Comparison of ENCODE assay signal across 11 mouse cellular contexts in the genomic region with DNA sequence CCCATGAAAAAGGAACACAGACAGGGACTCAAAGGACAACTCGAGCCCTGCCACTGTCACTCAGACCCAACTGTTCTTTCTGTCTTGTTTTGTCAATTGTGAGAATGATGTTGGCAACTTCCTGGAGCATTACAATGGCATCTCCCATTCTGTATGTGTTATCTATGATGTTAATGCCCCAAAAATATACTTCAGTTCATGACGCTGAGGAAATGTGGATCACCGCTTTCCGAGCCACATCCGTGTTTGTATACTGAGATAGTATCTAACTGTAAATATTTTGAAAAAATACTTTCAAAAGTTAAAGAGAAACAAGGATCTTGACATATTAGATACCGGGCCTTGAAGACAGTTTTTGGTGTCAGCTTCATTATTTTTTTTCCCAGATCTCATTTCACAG. TPM values are rescaled to one million over a fixed set of nuclear protein-coding genes. Genes with fewer than 3 reads are reported as not detected.
DNase-seq lines count a peak whose midpoint lies in the region; ATAC-seq lines count a peak whose summit lies in the region.
"Had no signal": no experiment of that assay in that cellular context is flagged by ENCODE, and none has a peak within 500 bp of the region (broad histone marks: within the 10 kb centered on the region; RNA-seq: fewer than 3 reads in every experiment).

No protein-coding gene starts in this region.

- WGBS in heart, embryonic 13.5 days = 70% methylated on average over 6 of the region's 6 CpGs
- 61% methylated on average over 6 of the region's 6 CpGs for WGBS in lung, embryonic 15.5 days
- WGBS in embryonic facial prominence, embryonic 13.5 days = 87% methylated on average over 6 of the region's 6 CpGs
- WGBS in liver, embryonic 16.5 days (ENCODE audit: insufficient replicate concordance) = 73% methylated on average over 6 of the region's 6 CpGs

- H3K27ac ChIP-seq in heart, embryonic 13.5 days (replicated peaks) = no peak overlapping the region
- H3K27ac ChIP-seq in lung, embryonic 15.5 days = no peak overlapping the region
- no peak overlapping the region for H3K27ac ChIP-seq in embryonic facial prominence, embryonic 13.5 days
- H3K27ac ChIP-seq in liver, embryonic 16.5 days (ENCODE audit: low read length) = no peak overlapping the region

- peaks cover 41% of the 10 kb centered on the region for H3K4me1 ChIP-seq in heart, embryonic 13.5 days
- peaks cover 34% of the 10 kb centered on the region for H3K4me1 ChIP-seq in lung, embryonic 15.5 days
- peaks cover 35% of the 10 kb centered on the region for H3K4me1 ChIP-seq in embryonic facial prominence, embryonic 13.5 days
- peaks cover 11% of the 10 kb centered on the region for H3K4me1 ChIP-seq in liver, embryonic 16.5 days (ENCODE audit: control insufficient read depth, low read depth, low read length)

- H3K4me2 ChIP-seq in heart, embryonic 13.5 days = peak overlapping the region; percentile 91
- H3K4me2 ChIP-seq in lung, embryonic 15.5 days = peak overlapping the region; percentile 85
- H3K4me2 ChIP-seq in embryonic facial prominence, embryonic 13.5 days = peak overlapping the region; percentile 91
- peak overlapping the region; percentile 72 for H3K4me2 ChIP-seq in liver, embryonic 16.5 days (ENCODE audit: low read depth, low read length)

- H3K27me3 ChIP-seq in heart, embryonic 13.5 days (replicated peaks) = no peaks in the 10 kb centered on the region
- no peaks in the 10 kb centered on the region for H3K27me3 ChIP-seq in lung, embryonic 15.5 days
- H3K27me3 ChIP-seq in embryonic facial prominence, embryonic 13.5 days = no peaks in the 10 kb centered on the region
- no peaks in the 10 kb centered on the region for H3K27me3 ChIP-seq in liver, embryonic 16.5 days (ENCODE audit: control insufficient read depth, insufficient read depth, low read depth, low read length)

- no peak for ATAC-seq in heart, embryonic 13.5 days (ENCODE audit: extremely low read depth, insufficient number of reproducible peaks, low FRiP score, low TSS enrichment)
- ATAC-seq in lung, embryonic 15.5 days (ENCODE audit: borderline replicate concordance, extremely low read depth, low FRiP score, low TSS enrichment) = no peak
- no peak for ATAC-seq in embryonic facial prominence, embryonic 13.5 days (ENCODE audit: insufficient number of reproducible peaks, insufficient read depth, low FRiP score, low TSS enrichment, low read depth)
- no peak for ATAC-seq in liver, embryonic 16.5 days (ENCODE audit: low read depth)
- ATAC-seq in frontal cortex, adult (ENCODE audit: low TSS enrichment) = no peak

- peak overlapping the region; percentile 82 for H3K4me3 ChIP-seq in heart, embryonic 13.5 days
- peak overlapping the region; percentile 32 for H3K4me3 ChIP-seq in lung, embryonic 15.5 days
- no peak overlapping the region for H3K4me3 ChIP-seq in embryonic facial prominence, embryonic 13.5 days
- peak overlapping the region; percentile 98 for H3K4me3 ChIP-seq in liver, embryonic 16.5 days (ENCODE audit: low read depth, low read length)

- H3K9me3 ChIP-seq in heart, embryonic 13.5 days = no peaks in the 10 kb centered on the region
- no peaks in the 10 kb centered on the region for H3K9me3 ChIP-seq in lung, embryonic 15.5 days
- no peaks in the 10 kb centered on the region for H3K9me3 ChIP-seq in embryonic facial prominence, embryonic 13.5 days
- H3K9me3 ChIP-seq in liver, embryonic 16.5 days (replicated peaks; ENCODE audit: control insufficient read depth, low read length) = no peaks in the 10 kb centered on the region

- H3K9ac ChIP-seq in heart, embryonic 13.5 days = peak overlapping the region; percentile 78
- H3K9ac ChIP-seq in lung, embryonic 15.5 days = no peak overlapping the region
- no peak overlapping the region for H3K9ac ChIP-seq in embryonic facial prominence, embryonic 13.5 days
- peak overlapping the region; percentile 39; the same call in 1 of the 2 replicates for H3K9ac ChIP-seq in liver, embryonic 16.5 days (ENCODE audit: low read depth, low read length)

- DNase-seq in heart, adult 9 months (ENCODE audit: low spot score in 2 of 2) = no peak
- DNase-seq in lung, postnatal 36 days = no peak
- no peak for DNase-seq in gastrocnemius, adult 18-20 months (ENCODE audit: low spot score)
- DNase-seq: gastrocnemius, postnatal 14 days; kidney, postnatal 36 days; left cerebral cortex, postnatal 4 days had no signal

- peaks cover 50% of the 10 kb centered on the region for H3K36me3 ChIP-seq in heart, embryonic 13.5 days
- H3K36me3 ChIP-seq in lung, embryonic 15.5 days = peaks cover 35% of the 10 kb centered on the region
- H3K36me3 ChIP-seq in embryonic facial prominence, embryonic 13.5 days = peaks cover 30% of the 10 kb centered on the region
- peaks cover 38% of the 10 kb centered on the region for H3K36me3 ChIP-seq in liver, embryonic 16.5 days (ENCODE audit: control insufficient read depth, insufficient read depth)

RNA-seq across cellular contexts. Expression of a gene that starts 1.9 kb away (rescaled TPM):
- polyA plus RNA-seq in heart, embryonic 13.5 days (2015; fragmentation: Nextera tagmentation; extraction: Ambion mirVana) = 59.5 and 61.8 TPM in 2 replicates
- polyA plus RNA-seq in lung, embryonic 15.5 days (2015; fragmentation: Nextera tagmentation; extraction: Ambion mirVana) = 96.7 and 101 TPM in 2 replicates
- 102 and 103 TPM in 2 replicates for polyA plus RNA-seq in embryonic facial prominence, embryonic 13.5 days (2015; fragmentation: Nextera tagmentation; extraction: Ambion mirVana)
- polyA plus RNA-seq in liver, embryonic 16.5 days (2015; fragmentation: Nextera tagmentation; extraction: Ambion mirVana) = 48.0 and 49.8 TPM in 2 replicates
- under 1 TPM; 0.05 to 0.26 TPM for total RNA-seq in gastrocnemius, adult 18-20 months (2021)

RNA-seq across cellular contexts. Expression of a gene that starts 42.0 kb away (rescaled TPM):
- polyA plus RNA-seq in heart, embryonic 13.5 days (2015; fragmentation: Nextera tagmentation; extraction: Ambion mirVana) = 7.6 TPM in 2 replicates
- polyA plus RNA-seq in lung, embryonic 15.5 days (2015; fragmentation: Nextera tagmentation; extraction: Ambion mirVana) = 8.3 and 8.6 TPM in 2 replicates
- 13.9 and 14.0 TPM in 2 replicates for polyA plus RNA-seq in embryonic facial prominence, embryonic 13.5 days (2015; fragmentation: Nextera tagmentation; extraction: Ambion mirVana)
- polyA plus RNA-seq in liver, embryonic 16.5 days (2015; fragmentation: Nextera tagmentation; extraction: Ambion mirVana) = 0.26 and 0.38 TPM in 2 replicates
- total RNA-seq in gastrocnemius, adult 18-20 months (2021) = 10 to 100 TPM; 14.5 to 15.0 TPM

Comparison
In these comparisons a context has a peak if more than half of its experiments do, and no peak if none do; other contexts are left out.
1. H3K9ac ChIP-seq: peak in heart, embryonic 13.5 days (single experiment) and liver, embryonic 16.5 days (single experiment); none in lung, embryonic 15.5 days (single experiment) and embryonic facial prominence, embryonic 13.5 days (single experiment).
2. Peak in every context shown above with its lines, with median percentiles within 50 percentile points of each other: H3K4me2 ChIP-seq.